Mouse (Mus musculus) embryonic fibroblast, embryonic 13.5 days (primary cell): Measurements from ENCODE around the gene Cds2.

Experiments used
- CTCF ChIP-seq: IDR thresholded peaks from 2 replicates; pipeline ENCODE4 v1.5.1; 2011; ENCODE audit warnings: mild to moderate bottlenecking, control low read depth, low read length, moderate library complexity, borderline replicate concordance; ENCODE audit not compliant: insufficient read depth
- POLR2A ChIP-seq: IDR thresholded peaks from 2 replicates; pipeline ENCODE4 v1.6.1; 2011; ENCODE audit warnings: low read depth, mild to moderate bottlenecking, control low read depth, low read length, moderate library complexity

- TF ChIP-seq CTCF (no peak), POLR2A (no peak)
Observed at GRCm38 (mm10) chr2:132291265-132291664, 28.3 kb downstream of the Cds2 start.
